Mouse (Mus musculus) spleen, embryonic (tissue): ENCODE data around the gene Rnf144a.

Experiments used
- CTCF ChIA-PET: fragments of 350-600 bp; sonication (Branson Sonifier 250); formaldehyde crosslinking; loops from one replicate; lab custom pipeline; 2022; lab: Charles Lee

Rnf144a gene

DNA sequence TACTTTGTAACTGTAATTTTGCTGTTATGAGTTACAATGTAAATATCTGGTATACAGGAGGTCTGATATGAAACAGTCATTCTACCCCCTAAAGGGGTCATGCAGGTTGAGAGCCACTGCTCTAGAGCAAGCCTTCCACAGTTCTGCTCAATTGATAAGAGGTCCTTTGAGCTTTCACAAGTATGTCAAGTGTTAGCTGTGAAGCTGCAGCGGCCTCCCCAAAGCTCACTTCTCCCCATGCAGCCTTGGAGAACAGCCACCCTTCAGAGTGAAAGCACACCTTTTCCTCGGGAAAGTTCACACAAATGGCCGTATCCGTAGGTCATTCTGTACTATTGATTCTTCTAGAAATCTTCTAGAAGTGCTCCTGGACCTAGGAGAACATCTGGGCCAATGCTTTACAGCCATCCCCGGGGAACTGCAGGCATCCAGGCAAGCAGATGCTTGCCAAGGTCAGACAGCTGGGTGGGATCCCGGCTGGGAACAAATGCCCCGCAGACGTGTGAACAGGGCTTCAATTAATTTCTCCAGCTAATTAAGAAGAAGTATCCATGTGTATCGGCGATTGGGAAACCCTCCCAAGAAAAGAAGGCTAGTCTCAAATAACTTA lies 3.1 kb downstream of the Rnf144a start:
- CTCF ChIA-PET = no interaction called here

DNA sequence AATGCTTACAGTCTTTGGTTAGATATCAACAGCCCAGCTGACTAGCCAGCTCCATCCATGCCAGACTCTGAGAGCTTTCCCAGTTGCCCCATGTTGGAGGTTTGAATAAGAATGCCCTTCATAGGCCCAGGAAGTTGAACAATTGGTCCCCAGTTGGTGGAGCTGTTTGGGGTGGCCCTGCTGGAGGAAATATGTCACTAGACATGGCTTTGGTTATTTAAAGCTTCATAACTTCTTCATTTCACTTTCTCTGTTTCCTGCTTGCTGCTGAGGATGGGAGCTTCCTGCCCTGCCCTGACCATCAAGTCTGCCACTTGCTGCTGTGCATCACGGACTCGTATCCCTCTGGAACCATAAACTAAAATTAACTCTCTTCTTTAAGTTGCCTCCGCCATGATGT lies 4.6 kb downstream of the Rnf144a start:
- CTCF ChIA-PET = interaction anchor here (0.5 to 0.6 kb wide), 2 partner anchors 21 to 45 kb away, joined by 3 read pairs; no protein-coding TSS in a partner anchor

DNA sequence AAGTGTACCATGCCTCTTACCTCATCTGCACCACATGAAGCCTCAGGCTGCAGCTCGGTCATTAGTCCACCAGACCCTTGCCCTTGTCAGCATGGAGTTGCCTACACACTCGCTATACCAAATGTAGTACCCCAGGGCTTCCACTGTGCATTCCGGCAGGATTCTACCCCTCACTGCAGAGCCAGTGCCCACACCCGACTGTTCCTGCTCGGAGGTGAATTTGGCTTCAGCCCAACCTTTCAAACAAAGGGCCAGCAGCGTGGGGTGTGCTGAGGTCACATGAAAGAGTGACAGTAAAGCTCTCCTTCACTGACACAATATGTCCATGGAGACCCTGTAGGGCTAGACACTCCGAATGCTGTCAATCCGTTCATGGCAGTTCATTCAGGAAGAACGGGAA lies 6.3 kb downstream of the Rnf144a start:
- CTCF ChIA-PET = no interaction called here

DNA sequence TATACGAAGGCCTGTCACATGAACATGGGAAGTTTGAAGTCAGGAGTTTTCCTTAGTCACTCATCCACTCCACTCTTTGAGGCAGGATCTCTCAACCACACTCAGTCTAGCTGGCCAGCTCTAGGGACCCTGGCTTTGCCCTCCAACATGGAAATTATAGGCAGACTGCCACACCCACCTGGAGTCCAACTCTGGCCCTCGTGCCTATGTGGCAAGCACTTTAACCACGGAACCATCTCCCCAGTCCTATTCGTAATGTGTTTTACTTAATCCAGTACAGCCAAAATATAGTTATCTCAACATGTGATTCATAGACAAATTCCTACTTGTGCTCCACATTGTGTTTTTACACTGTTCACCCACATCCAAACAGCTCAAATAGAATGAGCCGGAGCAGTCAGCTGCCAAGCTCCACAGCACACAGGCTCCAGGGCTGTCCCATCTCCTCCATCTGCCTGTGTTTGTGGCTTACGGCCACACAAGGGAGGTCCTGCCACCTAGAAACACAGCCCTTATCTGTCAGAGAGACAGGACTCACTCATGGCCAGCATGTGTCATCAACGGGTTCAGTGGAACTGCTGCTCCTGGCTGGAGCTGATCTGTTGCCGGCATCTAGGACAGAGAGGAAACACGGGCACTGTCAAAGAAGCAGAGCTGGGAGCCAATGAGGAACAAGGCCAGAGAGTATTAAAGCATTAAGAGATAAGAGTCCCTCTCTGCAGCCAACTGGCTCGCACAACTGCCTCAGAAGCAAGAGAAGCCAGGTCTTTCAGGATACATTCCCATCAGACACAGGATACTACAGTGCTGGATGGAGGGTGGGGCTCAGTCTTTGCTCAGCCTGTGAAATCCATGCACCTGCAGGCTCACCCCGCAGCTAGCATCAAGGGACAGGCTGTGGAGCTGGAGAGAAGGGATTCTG lies 10.0 kb downstream of the Rnf144a start:
- CTCF ChIA-PET = no interaction called here

DNA sequence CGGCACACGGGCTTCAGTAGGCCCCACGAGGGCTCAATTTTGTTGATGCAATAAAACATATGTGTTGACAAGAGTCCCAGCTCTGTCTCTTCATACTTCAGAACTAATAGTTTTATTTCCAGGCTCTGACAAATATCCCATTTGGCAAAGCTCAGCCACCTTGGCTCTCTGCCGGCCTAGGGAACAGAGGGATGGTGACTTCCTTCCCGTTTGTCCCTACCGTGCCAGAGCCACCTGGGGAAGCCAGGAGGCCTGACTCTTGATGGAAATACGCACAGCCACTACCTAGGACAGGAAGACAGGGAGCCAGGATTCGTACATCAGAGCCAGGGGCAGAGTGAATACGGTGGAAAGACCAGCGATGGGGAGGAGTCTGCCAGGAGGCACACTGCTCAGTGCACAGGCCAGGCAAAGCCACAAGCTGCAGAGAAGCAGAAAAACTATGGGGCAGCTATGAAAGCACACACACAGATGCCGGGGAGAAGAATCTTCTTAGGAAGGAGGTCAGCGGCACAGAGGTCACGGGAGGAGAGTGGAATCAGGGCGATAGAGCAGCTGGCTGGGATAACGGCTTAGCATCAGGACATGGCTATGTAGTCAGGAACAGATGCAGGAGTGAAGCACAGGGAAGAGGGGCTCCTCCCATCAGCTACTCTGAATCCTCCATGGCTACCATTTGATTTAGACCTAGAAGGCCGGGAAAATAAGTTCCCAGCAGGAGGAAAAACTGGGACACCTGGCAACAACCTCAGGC lies 11.5 kb downstream of the Rnf144a start:
- CTCF ChIA-PET = no interaction called here

DNA sequence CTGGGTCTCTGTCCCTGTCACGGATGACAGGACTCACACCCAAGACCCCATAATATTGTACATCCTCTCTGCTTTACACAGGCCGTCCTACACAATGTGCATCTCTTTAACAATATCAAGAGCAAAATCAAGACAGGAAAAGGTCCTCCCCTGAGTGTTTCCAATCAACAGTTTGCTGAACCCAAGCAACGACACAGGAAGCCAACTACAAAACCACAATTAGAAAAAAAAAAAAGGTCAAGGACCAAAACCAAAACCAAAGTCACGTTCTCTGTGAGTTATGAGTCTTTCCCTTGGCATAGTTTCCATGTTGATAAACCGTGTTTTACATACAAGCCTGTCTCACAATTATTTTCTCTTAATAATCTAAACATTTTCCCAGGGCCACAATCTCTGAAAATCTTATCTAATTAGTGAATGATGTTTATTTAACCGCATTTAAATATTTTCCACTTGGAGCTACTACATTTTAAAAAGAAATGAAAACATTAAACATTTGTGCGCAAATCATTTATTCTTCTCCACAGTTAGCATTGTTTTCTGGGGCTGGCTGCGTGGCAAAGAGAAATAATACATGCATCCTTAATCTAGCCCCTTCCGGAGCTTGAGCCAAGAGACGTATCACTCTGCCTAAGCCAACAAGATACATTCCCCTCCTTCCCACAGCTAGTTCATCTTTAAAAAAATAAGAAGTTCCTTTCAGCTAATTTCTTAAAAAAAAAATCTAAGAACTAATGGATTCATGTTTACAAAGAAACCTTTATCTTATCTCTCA lies 13.2 kb downstream of the Rnf144a start:
- CTCF ChIA-PET = interaction anchor here (0.6 to 0.7 kb wide), 2 partner anchors 87 to 511 kb away, joined by 3 read pairs; no protein-coding TSS in a partner anchor

DNA sequence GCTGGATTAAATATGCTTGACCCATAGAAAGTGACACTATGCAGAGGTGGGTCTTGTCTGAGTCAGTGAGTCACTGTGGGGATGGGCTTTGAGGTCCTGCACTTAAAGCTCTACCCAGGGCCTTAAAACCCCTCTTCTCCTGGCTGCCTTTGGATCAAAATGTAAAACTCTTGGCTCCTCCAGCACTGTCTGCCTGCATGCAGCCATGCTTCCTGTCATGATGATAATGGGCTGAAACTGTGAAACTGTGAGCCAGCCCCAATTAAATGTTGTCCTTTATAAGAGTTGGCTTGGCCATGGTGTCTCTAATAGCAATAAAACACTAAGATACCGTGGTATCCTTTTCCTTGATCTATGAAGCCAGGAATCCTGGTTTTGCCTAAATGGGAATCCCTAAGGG lies 13.8 kb downstream of the Rnf144a start:
- CTCF ChIA-PET = interaction anchor here (0.7 kb wide), 1 partner anchor 53 kb away, joined by 3 read pairs; no protein-coding TSS in a partner anchor

DNA sequence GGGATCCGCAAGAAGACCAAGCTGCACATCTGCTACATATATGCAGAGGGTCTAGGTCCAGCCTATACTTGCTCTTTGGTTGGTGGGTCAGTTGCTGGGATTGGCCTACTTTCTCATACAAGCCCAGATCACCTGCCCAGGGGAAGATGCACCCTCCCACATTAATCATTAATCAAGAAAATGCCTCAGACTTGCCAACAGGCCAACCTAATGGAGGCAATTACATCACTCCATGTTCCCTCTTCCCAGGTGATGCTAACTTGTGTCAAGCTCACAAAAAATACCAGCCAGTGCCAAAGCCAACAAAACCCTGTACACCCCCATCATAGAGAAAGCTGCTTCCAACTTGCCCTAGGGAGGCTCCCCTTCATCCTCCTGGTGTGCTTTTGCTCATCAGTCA lies 14.3 kb downstream of the Rnf144a start:
- CTCF ChIA-PET = interaction anchor here (0.7 kb wide), 1 partner anchor 53 kb away, joined by 3 read pairs; no protein-coding TSS in a partner anchor

DNA sequence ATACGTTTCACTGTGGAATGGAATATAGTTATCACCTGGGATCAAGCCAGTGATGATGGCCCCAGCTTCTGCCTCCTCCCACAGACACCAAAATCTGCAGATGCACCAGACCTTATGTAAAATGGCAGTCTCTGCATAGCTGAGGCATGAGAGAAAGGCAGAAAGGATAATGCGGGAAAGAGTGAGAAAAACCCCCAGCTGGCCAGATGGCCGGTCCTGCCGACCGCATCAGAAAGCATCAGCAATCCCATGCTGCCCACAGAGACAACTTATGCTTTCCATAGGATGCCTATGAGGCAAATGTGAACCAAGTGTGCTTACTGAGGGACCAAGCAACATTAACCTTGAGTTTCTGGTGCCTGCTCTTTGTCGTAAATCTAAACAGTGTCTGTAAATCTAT lies 15.7 kb downstream of the Rnf144a start:
- CTCF ChIA-PET = no interaction called here

DNA sequence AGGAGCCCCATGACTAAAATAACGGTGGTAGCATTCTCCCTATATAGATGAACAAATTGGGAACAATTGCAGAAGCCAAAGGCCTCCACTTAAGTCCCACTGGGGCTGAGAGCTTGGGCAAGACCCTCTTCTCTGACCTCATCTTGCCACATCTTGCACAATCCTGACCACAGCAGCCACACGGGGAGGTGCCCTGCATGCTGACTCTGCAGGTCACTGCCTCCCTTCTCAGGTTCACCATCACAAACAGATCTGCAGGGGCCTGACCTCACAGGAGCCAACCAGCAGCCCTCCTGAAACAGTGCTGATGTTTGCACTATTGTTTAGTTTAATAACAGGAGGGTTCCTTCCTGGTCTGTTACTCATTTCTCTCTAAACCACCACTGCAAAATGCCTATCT lies 16.5 kb downstream of the Rnf144a start:
- CTCF ChIA-PET = no interaction called here

DNA sequence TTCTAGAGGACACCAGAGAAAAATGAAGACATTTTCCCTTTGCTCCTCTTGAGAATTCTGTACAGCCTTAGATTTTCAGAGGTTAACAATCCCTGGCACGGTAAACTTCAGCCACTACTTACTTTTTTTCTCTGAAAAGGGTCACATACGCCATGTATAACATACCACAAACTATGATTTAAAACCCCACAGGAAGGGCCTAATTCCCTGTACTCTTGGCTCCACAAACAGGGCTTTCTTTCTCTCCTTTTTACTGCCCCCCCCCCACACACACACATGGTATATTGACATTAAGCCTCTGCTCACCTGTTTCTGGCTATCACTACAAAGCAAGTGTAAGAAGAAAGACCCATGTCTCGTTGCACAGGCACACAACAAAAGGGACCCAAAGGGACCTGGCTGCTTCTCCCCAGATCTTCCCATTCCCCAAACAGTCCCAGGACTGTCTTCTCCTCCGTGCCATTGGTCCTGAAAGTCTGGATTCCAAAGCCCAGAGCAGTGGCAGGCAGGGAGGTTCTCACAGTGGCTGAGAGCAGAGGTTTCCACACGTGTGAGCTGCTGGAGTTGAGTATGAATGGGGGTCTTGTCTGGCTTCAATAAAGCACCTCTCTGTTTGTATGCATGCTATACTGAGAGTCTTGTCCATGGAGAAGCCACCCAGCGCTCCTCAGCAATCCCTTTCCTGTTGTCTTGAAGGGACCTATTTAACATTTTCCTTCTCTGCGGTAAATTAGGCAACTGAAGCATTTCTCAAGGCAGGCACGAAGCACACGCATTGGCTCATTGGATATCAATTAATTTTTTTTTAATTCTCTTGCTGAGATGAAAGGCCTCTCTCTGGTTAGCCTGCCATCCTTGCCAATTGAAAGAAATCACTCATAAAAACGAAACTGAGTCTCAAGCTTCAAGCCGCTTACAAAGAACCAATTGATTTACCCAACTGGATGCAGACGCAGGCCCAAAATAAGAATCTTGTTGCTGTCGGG lies 20.3 kb downstream of the Rnf144a start:
- CTCF ChIA-PET = no interaction called here

DNA sequence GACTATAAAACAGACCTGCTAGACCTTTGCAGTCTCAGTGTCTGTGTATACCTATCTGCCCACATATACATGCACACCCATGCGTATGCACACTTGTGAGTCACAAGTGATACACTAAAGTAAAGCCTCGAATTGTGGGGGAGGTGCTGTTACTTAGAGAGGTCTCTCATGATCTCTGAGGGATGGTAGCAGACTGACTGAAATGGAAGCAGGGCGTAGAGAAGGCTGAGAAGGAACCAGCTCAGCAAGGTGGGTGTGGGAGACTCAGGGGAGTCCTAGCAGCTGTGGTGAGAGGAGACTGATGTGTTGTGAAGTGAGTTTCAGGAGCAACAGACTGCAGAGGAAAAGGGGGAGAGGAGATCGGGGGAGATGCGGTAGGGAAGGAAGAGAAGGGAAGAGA lies 21.8 kb downstream of the Rnf144a start:
- CTCF ChIA-PET = no interaction called here

DNA sequence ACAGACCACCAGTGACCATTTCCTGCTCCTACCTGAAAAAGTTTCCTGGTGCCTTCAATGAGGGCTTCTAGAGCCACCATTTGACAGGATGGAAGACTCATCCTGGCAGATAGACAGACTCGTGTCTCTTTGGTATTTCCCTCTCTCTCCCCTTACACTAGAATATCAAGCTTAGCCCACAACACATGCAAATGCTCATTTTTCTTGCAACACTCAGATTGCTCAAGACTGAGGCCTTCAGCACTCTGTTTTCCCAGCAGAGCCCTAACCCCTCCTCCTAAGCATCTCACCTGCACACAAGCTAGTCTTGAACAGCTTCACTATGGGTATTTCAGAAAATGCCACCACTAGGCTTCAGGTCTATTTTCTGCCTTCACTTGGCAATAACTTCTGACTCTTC lies 23.9 kb downstream of the Rnf144a start:
- CTCF ChIA-PET = no interaction called here

DNA sequence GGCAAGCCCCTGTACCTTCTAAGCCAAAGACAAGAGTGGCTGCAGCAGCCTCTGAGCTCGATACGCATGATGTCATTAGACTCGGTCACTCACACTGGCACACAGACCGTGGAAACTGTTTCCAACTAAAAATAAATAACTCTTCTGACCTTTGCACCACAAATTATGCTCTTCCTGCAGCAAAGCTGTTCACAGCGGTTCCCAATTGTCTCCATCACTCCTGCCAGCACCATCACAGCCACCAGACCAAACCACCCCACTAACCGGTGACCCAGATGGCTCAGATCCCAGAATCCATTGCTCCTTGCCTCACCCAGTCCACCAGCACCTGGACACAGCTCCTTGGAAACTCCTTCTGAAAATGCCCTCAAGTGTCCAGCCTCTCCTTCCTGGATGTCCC lies 27.5 kb downstream of the Rnf144a start:
- CTCF ChIA-PET = no interaction called here

DNA sequence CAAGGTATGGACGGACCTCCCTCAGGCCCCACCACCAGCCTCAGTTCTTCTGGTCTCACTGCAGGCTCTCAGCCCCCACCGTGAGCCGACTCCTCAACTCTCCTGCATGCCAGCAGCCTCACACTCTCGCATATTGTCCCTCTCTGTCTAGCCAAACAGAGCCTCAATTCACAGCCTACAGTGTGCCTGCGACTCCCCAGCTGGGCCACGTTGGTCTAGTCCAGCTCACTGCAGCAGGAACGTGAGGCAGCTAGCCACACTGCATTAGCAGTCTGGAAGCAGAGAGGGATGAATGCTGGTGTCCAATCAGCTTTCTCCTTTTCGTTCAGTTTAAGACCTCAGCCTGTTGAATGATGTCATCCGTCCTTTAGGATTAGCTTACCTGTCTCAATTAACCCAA lies 28.1 kb downstream of the Rnf144a start:
- CTCF ChIA-PET = no interaction called here

DNA sequence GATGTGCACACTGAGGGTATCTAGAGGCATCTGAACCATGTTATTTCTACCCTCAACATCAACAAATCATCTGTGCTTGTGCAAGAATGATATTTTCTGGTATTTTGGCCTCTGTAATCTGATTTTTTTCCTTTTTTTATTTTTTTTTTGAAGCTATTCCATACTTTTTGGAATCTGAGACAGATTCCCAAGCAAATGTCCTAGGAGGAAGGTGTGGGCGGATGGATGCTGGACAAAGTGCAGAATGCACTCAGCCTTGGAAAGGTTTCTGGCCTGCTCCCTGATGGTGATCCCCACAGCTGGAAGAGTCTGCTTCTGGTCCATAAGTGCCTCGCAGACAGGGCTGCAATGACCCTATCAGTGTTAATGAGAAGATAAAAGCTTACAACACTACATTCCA lies 28.9 kb downstream of the Rnf144a start:
- CTCF ChIA-PET = interaction anchor here (0.6 kb wide), 1 partner anchor 55 kb away, joined by 3 read pairs; no protein-coding TSS in a partner anchor

DNA sequence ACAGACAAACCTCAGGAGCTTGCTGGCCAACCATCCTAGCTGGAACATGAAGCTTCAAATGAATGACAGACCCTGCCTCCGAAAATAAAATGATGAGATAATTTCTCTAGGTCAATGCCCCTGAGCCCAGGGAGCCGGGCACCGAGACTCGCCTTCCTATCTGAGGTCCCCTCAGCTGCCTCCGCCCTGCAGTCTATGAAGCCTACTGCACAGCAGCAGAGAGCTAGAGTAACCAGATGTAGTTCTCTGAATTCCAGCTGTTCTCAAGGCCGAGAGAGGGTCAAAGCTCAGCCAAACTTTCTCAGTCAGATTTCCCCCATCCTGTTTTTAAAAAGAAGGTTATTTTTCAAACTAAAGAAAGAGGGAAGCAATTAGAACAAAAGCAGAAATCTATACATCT lies 29.3 kb downstream of the Rnf144a start:
- CTCF ChIA-PET = no interaction called here

DNA sequence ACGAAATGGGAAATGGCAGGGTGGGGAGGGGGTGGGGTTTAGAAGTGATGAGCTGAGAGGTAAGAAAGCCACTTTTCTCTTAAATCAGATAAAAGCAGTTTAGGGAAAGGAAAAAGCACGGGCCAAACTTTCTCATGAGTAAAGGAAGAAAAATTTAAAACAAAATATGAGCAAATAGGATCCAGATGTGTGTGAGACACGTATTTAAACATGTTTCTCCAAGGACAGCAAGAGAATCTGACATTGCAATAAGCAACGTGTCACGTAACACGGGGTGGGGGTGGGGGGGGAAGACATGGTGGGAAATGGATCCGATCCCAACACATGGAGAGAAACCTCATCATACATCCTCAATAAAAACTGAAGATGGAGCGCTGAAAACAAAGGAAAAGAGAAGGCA lies 33.3 kb downstream of the Rnf144a start:
- CTCF ChIA-PET = no interaction called here

DNA sequence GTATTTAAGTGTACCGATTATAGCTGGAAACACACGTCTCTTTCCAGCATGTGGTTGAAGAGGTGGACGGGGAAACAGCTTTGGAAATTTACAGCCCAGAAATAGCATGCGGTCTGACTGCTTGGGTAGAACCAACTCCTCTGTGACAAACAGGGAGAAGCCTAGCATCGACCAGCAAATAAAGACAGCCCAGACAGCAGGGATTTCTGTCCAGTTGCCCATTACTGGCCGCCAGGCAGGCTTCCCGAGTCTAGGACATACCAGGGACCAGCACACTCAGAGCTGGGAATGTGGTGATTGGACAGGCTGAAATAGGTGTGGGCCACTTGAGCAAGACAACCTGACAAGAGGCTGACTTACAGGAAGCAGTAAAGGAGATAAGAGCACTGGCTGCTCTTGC lies 35.3 kb downstream of the Rnf144a start:
- CTCF ChIA-PET = no interaction called here

DNA sequence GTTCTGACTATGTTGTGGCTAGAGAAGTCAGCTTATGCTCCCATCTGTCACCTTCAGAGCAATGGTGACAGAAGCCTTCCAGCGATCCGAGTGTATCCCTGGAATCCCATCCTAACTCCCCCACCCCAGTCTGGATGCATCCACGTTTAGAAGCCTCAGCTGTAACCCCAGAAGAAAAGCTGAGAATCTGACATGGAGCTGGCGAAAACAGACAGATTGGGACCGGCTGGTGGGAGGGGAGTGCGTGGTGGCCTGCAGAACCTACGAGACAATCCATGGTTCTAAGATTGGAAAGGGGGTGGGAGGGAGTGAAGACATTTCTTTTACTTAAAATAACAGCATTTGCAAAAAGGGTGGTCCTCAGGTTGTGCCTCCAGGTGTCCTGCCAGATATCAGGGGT lies 37.4 kb downstream of the Rnf144a start:
- CTCF ChIA-PET = no interaction called here
